Mouse (Mus musculus): ENCODE results near the gene Socs1.

DNA sequence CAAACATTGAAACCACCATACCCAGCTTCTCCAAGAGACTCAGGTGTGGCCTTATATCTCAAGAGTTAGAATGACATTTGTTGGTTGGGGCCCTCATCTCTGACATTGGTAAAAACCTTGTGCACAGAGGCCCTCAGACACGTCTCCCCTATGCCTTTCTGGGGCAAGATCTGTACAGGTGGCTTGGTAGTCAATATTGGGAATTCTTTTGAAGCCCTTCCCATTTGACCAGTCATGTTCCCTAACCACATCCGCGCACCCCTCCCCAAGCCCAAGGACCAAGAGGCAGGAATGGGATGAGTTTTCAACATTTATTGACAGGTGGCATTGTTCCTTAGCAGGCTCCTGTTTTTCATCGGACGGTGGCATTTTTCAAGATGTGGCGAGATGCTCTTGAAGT, 10.7 kb upstream of the Socs1 start, which contains the start of gene Prm2:
- TF ChIP-seq CTCF (IDR thresholded peaks at IDR 0.05; ENCODE audit: low read depth) (no peak), EP300 (optimal IDR thresholded peaks at IDR 0.05) (no peak)
